Mouse (Mus musculus): Measurements from ENCODE around the gene Slc8a3. TPM values are rescaled to one million over a fixed set of nuclear protein-coding genes. Genes with fewer than 3 reads are reported as not detected.

Slc8a3 gene
- polyA plus RNA-seq, 1 experiment from 2014 or later: 1.6 TPM

DNA sequence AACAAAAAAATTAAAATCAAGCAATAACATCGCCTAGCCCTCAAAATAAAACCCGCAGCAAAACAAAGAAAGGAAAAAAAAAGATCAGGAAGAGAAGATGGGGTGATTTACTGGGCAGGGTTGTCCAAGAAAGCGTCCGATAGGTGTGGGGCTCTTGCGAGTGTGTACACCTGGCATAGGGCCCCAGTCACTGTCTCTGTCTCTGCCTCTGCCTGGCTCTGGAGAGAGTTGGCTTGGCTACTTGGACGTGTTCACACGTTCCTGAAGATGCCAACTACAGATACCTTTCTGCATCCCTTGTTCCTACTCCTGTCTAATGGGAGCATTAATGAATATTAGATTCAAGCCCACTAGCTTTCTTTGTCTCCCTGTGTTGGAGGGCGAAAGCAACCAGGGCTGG is 166.4 kb downstream of the Slc8a3 start:
- WGBS: 79% methylated on average over 8 of the region's 8 CpGs
- Histone ChIP-seq H3K9ac (ENCODE audit: low read depth, low read length) (no peak overlapping the region), H3K27me3 (ENCODE audit: control insufficient read depth, insufficient read depth, low read length) (no peaks in the 10 kb centered on the region), H3K27ac (ENCODE audit: low read depth, low read length) (no peak overlapping the region), H3K4me3 (ENCODE audit: low read depth, low read length) (no peak overlapping the region), H3K4me2 (replicated peaks; ENCODE audit: low read depth, low read length) (no peak overlapping the region), H3K4me1 (replicated peaks; ENCODE audit: control insufficient read depth, insufficient read depth, low read length) (peaks cover 11% of the 10 kb centered on the region), H3K36me3 (ENCODE audit: control insufficient read depth, insufficient read depth, low read length) (no peaks in the 10 kb centered on the region), H3K9me3 (ENCODE audit: control insufficient read depth, low read length) (no peaks in the 10 kb centered on the region)
- ATAC-seq (ENCODE audit: low FRiP score): no peak
- no peak for DNase-seq (ENCODE audit: low spot score)

DNA sequence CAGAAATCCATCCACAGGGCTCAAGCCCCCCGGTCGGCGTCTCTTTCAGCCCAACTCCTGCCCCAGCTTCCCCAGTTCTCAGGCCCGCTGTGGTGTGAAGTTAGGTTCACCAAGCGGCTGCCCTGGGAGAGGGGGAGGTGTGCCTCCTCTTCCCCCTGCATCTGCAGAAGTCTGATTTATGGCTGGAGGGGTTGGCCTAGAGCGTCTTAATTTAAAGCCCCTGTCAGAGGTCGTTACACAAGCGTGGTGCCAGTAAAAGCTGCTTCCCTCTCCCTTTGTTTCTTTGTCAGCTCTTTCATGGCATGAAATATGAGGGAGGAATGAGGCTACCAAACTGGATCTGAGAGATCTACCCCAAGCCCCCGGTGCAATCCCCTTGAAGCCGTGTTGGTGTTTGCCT is 166.9 kb downstream of the Slc8a3 start:
- 0 out of 2 replicates have a peak overlapping the region, but pooled peaks have one; percentile 2 for H3K27ac ChIP-seq (ENCODE audit: low read depth, low read length)
- no peak overlapping the region for H3K9ac ChIP-seq (ENCODE audit: low read depth, low read length)
- H3K4me2 ChIP-seq (replicated peaks; ENCODE audit: low read depth, low read length): no peak overlapping the region

GRCm38 (mm10) chr12:81163566-81163965 is 169.4 kb downstream of the Slc8a3 start:
- 89% methylated on average over 3 of the region's 3 CpGs for WGBS
- Histone ChIP-seq H3K36me3 (ENCODE audit: control insufficient read depth, insufficient read depth, low read length) (no peaks in the 10 kb centered on the region), H3K4me1 (replicated peaks; ENCODE audit: control insufficient read depth, insufficient read depth, low read length) (peaks cover 11% of the 10 kb centered on the region), H3K27me3 (ENCODE audit: control insufficient read depth, insufficient read depth, low read length) (no peaks in the 10 kb centered on the region), H3K27ac (ENCODE audit: low read depth, low read length) (no peak overlapping the region), H3K4me3 (ENCODE audit: low read depth, low read length) (no peak overlapping the region), H3K4me2 (replicated peaks; ENCODE audit: low read depth, low read length) (no peak overlapping the region), H3K9me3 (ENCODE audit: control insufficient read depth, low read length) (no peaks in the 10 kb centered on the region), H3K9ac (ENCODE audit: low read depth, low read length) (no peak overlapping the region)
- DNase-seq (ENCODE audit: low spot score) (no peak), ATAC-seq (ENCODE audit: low FRiP score) (no peak)

More for the DNA sequence above, 166.9 kb downstream of the Slc8a3 start:
- ATAC-seq (ENCODE audit: low FRiP score) (peak; percentile 74), DNase-seq (ENCODE audit: low spot score) (peak; percentile 43)
- no peaks in the 10 kb centered on the region for H3K27me3 ChIP-seq (ENCODE audit: control insufficient read depth, insufficient read depth, low read length)
- H3K36me3 ChIP-seq (ENCODE audit: control insufficient read depth, insufficient read depth, low read length): no peaks in the 10 kb centered on the region
- H3K4me1 ChIP-seq (replicated peaks; ENCODE audit: control insufficient read depth, insufficient read depth, low read length): peaks cover 11% of the 10 kb centered on the region
- 16% methylated on average over 10 of the region's 10 CpGs for WGBS
- H3K4me3 ChIP-seq (ENCODE audit: low read depth, low read length): no peak overlapping the region
- no peaks in the 10 kb centered on the region for H3K9me3 ChIP-seq (ENCODE audit: control insufficient read depth, low read length)

- H3K9me3 ChIP-seq (ENCODE audit: control insufficient read depth, low read length): no peaks in the 10 kb centered on the region
- peaks cover 11% of the 10 kb centered on the region for H3K4me1 ChIP-seq (replicated peaks; ENCODE audit: control insufficient read depth, insufficient read depth, low read length)
- whole genome bisulfite sequencing: 78% methylated on average over 3 of the region's 3 CpGs
- H3K27ac ChIP-seq (ENCODE audit: low read depth, low read length): no peak overlapping the region
- no peaks in the 10 kb centered on the region for H3K27me3 ChIP-seq (ENCODE audit: control insufficient read depth, insufficient read depth, low read length)
- no peaks in the 10 kb centered on the region for H3K36me3 ChIP-seq (ENCODE audit: control insufficient read depth, insufficient read depth, low read length)
- no peak for ATAC-seq (ENCODE audit: low FRiP score)
- no peak overlapping the region for H3K4me2 ChIP-seq (replicated peaks; ENCODE audit: low read depth, low read length)
- no peak overlapping the region for H3K9ac ChIP-seq (ENCODE audit: low read depth, low read length)
- no peak overlapping the region for H3K4me3 ChIP-seq (ENCODE audit: low read depth, low read length)
- DNase-seq (ENCODE audit: low spot score): no peak
Observed at GRCm38 (mm10) chr12:81163131-81163530, 169.8 kb downstream of the Slc8a3 start.

DNA sequence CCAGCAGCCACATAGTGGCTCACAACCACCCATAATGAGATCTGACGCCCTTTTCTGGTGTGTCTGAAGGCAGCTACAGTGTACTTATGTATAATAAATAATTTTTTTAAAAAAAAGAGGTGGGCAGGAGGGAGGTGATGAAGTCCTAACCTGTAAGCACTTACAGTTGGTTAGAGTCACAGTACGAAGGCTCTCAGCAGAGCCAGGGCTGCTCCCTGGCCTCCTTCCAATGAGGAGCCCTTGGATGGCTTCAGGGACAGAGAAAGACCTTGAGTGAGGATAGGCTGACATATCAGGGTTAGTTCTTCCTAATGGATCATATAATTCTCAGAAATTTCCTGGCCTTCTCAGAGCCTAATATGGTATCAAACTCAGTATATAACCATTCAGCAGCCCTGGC is 171.7 kb downstream of the Slc8a3 start:
- Histone ChIP-seq H3K9me3 (ENCODE audit: control insufficient read depth, low read length) (no peaks in the 10 kb centered on the region), H3K4me1 (replicated peaks; ENCODE audit: control insufficient read depth, insufficient read depth, low read length) (peaks cover 6% of the 10 kb centered on the region; the same call in 1 of the 2 replicates), H3K27me3 (ENCODE audit: control insufficient read depth, insufficient read depth, low read length) (no peaks in the 10 kb centered on the region; the same call in 1 of the 2 replicates), H3K36me3 (ENCODE audit: control insufficient read depth, insufficient read depth, low read length) (no peaks in the 10 kb centered on the region), H3K9ac (ENCODE audit: low read depth, low read length) (no peak overlapping the region), H3K4me2 (replicated peaks; ENCODE audit: low read depth, low read length) (no peak overlapping the region), H3K4me3 (ENCODE audit: low read depth, low read length) (no peak overlapping the region), H3K27ac (ENCODE audit: low read depth, low read length) (no peak overlapping the region)
- ATAC-seq (ENCODE audit: low FRiP score) (no peak), DNase-seq (ENCODE audit: low spot score) (no peak)
- 97% methylated on average over 2 of the region's 2 CpGs for WGBS

DNA sequence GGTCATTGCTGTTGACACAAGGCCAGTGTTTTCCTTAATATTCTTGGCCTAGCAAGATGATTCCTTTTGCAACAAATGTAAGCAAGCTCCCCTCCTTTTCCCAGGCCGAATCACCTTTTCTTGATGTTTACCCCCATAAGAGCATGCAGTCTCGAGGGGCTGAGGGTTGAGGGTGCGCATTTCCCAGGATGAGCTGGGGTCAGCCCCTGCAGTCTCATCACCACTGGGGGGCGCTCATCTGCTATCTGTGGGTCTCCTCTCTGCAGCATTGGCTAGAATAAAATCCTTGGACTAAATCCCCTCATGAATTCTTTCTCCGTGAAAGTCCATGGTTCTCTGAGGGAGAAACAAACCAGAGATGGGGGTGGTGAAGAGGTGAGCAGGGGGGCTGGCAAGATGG is 172.1 kb downstream of the Slc8a3 start:
- no peak overlapping the region for H3K27ac ChIP-seq (ENCODE audit: low read depth, low read length)
- peaks cover 2% of the 10 kb centered on the region; the same call in 1 of the 2 replicates for H3K4me1 ChIP-seq (replicated peaks; ENCODE audit: control insufficient read depth, insufficient read depth, low read length)
- H3K36me3 ChIP-seq (ENCODE audit: control insufficient read depth, insufficient read depth, low read length): no peaks in the 10 kb centered on the region
- ATAC-seq (ENCODE audit: low FRiP score) (no peak), DNase-seq (ENCODE audit: low spot score) (peak; percentile 53)
- H3K27me3 ChIP-seq (ENCODE audit: control insufficient read depth, insufficient read depth, low read length): no peaks in the 10 kb centered on the region; the same call in 1 of the 2 replicates
- 62% methylated on average over 5 of the region's 5 CpGs for WGBS
- no peak overlapping the region for H3K4me3 ChIP-seq (ENCODE audit: low read depth, low read length)
- H3K9me3 ChIP-seq (ENCODE audit: control insufficient read depth, low read length): no peaks in the 10 kb centered on the region
- no peak overlapping the region for H3K4me2 ChIP-seq (replicated peaks; ENCODE audit: low read depth, low read length)
- no peak overlapping the region for H3K9ac ChIP-seq (ENCODE audit: low read depth, low read length)

- no peak overlapping the region for H3K27ac ChIP-seq (ENCODE audit: low read depth, low read length)
- no peaks in the 10 kb centered on the region for H3K36me3 ChIP-seq (ENCODE audit: control insufficient read depth, insufficient read depth, low read length)
- ATAC-seq (ENCODE audit: low FRiP score): no peak
- DNase-seq (ENCODE audit: low spot score): no peak
- no peak overlapping the region for H3K4me2 ChIP-seq (replicated peaks; ENCODE audit: low read depth, low read length)
- H3K9ac ChIP-seq (ENCODE audit: low read depth, low read length): no peak overlapping the region
- no peaks in the 10 kb centered on the region for H3K9me3 ChIP-seq (ENCODE audit: control insufficient read depth, low read length)
- H3K4me3 ChIP-seq (ENCODE audit: low read depth, low read length): no peak overlapping the region
- 0 out of 2 replicates have a peak, but pooled peaks cover 2% of the 10 kb centered on the region for H3K4me1 ChIP-seq (replicated peaks; ENCODE audit: control insufficient read depth, insufficient read depth, low read length)
- 73% methylated on average over 3 of the region's 3 CpGs for WGBS
- no peaks in the 10 kb centered on the region; the same call in 1 of the 2 replicates for H3K27me3 ChIP-seq (ENCODE audit: control insufficient read depth, insufficient read depth, low read length)
Observed at GRCm38 (mm10) chr12:81160425-81160824, 172.6 kb downstream of the Slc8a3 start.

GRCm38 (mm10) chr12:81159947-81160346 is 173.0 kb downstream of the Slc8a3 start:
- Histone ChIP-seq H3K4me3 (ENCODE audit: low read depth, low read length) (no peak overlapping the region), H3K9me3 (ENCODE audit: control insufficient read depth, low read length) (no peaks in the 10 kb centered on the region), H3K4me2 (replicated peaks; ENCODE audit: low read depth, low read length) (no peak overlapping the region), H3K36me3 (ENCODE audit: control insufficient read depth, insufficient read depth, low read length) (no peaks in the 10 kb centered on the region), H3K4me1 (replicated peaks; ENCODE audit: control insufficient read depth, insufficient read depth, low read length) (0 out of 2 replicates have a peak, but pooled peaks cover 1% of the 10 kb centered on the region), H3K9ac (ENCODE audit: low read depth, low read length) (no peak overlapping the region), H3K27me3 (ENCODE audit: control insufficient read depth, insufficient read depth, low read length) (no peaks in the 10 kb centered on the region; the same call in 1 of the 2 replicates), H3K27ac (ENCODE audit: low read depth, low read length) (no peak overlapping the region)
- 74% methylated on average over 2 of the region's 2 CpGs for WGBS
- no peak for ATAC-seq (ENCODE audit: low FRiP score)
- no peak for DNase-seq (ENCODE audit: low spot score)

- Histone ChIP-seq H3K4me2 (replicated peaks; ENCODE audit: low read depth, low read length) (no peak overlapping the region), H3K27ac (ENCODE audit: low read depth, low read length) (no peak overlapping the region), H3K27me3 (ENCODE audit: control insufficient read depth, insufficient read depth, low read length) (no peaks in the 10 kb centered on the region; the same call in 1 of the 2 replicates), H3K4me1 (replicated peaks; ENCODE audit: control insufficient read depth, insufficient read depth, low read length) (no peaks in the 10 kb centered on the region), H3K36me3 (ENCODE audit: control insufficient read depth, insufficient read depth, low read length) (no peaks in the 10 kb centered on the region), H3K9me3 (ENCODE audit: control insufficient read depth, low read length) (no peaks in the 10 kb centered on the region), H3K9ac (ENCODE audit: low read depth, low read length) (no peak overlapping the region), H3K4me3 (ENCODE audit: low read depth, low read length) (no peak overlapping the region)
- DNase-seq (ENCODE audit: low spot score): no peak
- ATAC-seq (ENCODE audit: low FRiP score): no peak
- 88% methylated on average over 8 of the region's 8 CpGs for WGBS
Observed at GRCm38 (mm10) chr12:81156841-81157240, 176.1 kb downstream of the Slc8a3 start.

Measured in hindbrain, embryonic 11.5 days (tissue).